Mouse (Mus musculus) cerebral cortex, adult 2 months (tissue): ENCODE results near the gene Gm5244.

Source experiments
- WGBS: fragments of 180-500 bp; shearing (Covaris S2); methylation state at CpG from one replicate; pipeline ENCODE4 v1.1.7; 2018; 5-methylcytosine and 5-hydroxymethylcytosine counted together

Gene Gm5244

GRCm38 (mm10) chr19:12846382-12846781 is at the start of gene Gm5244:
Gm5244 (plus strand) TSS chr19:12846682.

GRCm38 (mm10) chr19:12797071-12797470 is 49.4 kb upstream of the Gm5244 start:
- WGBS = under 1% methylated on average over 7 of the region's 7 CpGs

- 71% methylated on average over 4 of the region's 4 CpGs for WGBS
These were observed 48.1 kb upstream of the Gm5244 start for GRCm38 (mm10) chr19:12798404-12798803.

GRCm38 (mm10) chr19:12799081-12799480 is 47.4 kb upstream of the Gm5244 start:
- 83% methylated on average over 3 of the region's 3 CpGs for WGBS

GRCm38 (mm10) chr19:12800621-12801020 is 45.9 kb upstream of the Gm5244 start:
- 85% methylated on average over 2 of the region's 2 CpGs for WGBS

GRCm38 (mm10) chr19:12801046-12801445 is 45.4 kb upstream of the Gm5244 start:
- 43% methylated on average over 3 of the region's 3 CpGs for WGBS

GRCm38 (mm10) chr19:12802830-12803229 is 43.7 kb upstream of the Gm5244 start:
- WGBS = 44% methylated on average over 3 of the region's 3 CpGs

GRCm38 (mm10) chr19:12804237-12804636 is 42.2 kb upstream of the Gm5244 start:
- WGBS = 90% methylated on average over 1 of the region's 1 CpGs

- 78% methylated on average over 3 of the region's 3 CpGs for WGBS
These were observed 40.8 kb upstream of the Gm5244 start for GRCm38 (mm10) chr19:12805730-12806129.

- 85% methylated on average over 2 of the region's 2 CpGs for WGBS
These were observed 40.3 kb upstream of the Gm5244 start for GRCm38 (mm10) chr19:12806214-12806613.

- 56% methylated on average over 1 of the region's 1 CpGs for WGBS
These were observed 33.7 kb upstream of the Gm5244 start for GRCm38 (mm10) chr19:12812644-12813364.

- 90% methylated on average over 1 of the region's 1 CpGs for WGBS
These were observed 32.6 kb upstream of the Gm5244 start for GRCm38 (mm10) chr19:12813883-12814282.

GRCm38 (mm10) chr19:12818507-12818906 is 28.0 kb upstream of the Gm5244 start:
- 87% methylated on average over 1 of the region's 1 CpGs for WGBS

- 24% methylated on average over 4 of the region's 4 CpGs for WGBS
These were observed 26.1 kb upstream of the Gm5244 start for GRCm38 (mm10) chr19:12820383-12820782.

- 83% methylated on average over 4 of the region's 4 CpGs for WGBS
These were observed 21.9 kb upstream of the Gm5244 start for GRCm38 (mm10) chr19:12824549-12824948.

GRCm38 (mm10) chr19:12830823-12831430 is 15.6 kb upstream of the Gm5244 start:
- WGBS = 75% methylated on average over 2 of the region's 2 CpGs

- 77% methylated on average over 1 of the region's 1 CpGs for WGBS
These were observed 14.9 kb upstream of the Gm5244 start for GRCm38 (mm10) chr19:12831559-12831958.

- 46% methylated on average over 3 of the region's 3 CpGs for WGBS
These were observed 12.9 kb upstream of the Gm5244 start for GRCm38 (mm10) chr19:12833625-12834024.

GRCm38 (mm10) chr19:12838507-12838906 is 8.0 kb upstream of the Gm5244 start:
- WGBS = 66% methylated on average over 1 of the region's 1 CpGs

- WGBS = 69% methylated on average over 1 of the region's 1 CpGs
These were observed 10.5 kb downstream of the Gm5244 start, which contains the start of gene Olfr1444 for GRCm38 (mm10) chr19:12856983-12857382. Olfr1444 (plus strand) TSS chr19:12857283.

- WGBS = 81% methylated on average over 2 of the region's 2 CpGs
These were observed 37.1 kb downstream of the Gm5244 start, which contains the start of gene Olfr1445 for GRCm38 (mm10) chr19:12883555-12883954. Olfr1445 (plus strand) TSS chr19:12883855.

GRCm38 (mm10) chr19:12893424-12893823 is 46.9 kb downstream of the Gm5244 start, which contains the start of gene Olfr1446:
Olfr1446 (minus strand) TSS chr19:12893524.
- WGBS = 69% methylated on average over 1 of the region's 1 CpGs
